Mouse (Mus musculus): ENCODE results near the gene 1700067K01Rik.

1700067K01Rik gene

DNA sequence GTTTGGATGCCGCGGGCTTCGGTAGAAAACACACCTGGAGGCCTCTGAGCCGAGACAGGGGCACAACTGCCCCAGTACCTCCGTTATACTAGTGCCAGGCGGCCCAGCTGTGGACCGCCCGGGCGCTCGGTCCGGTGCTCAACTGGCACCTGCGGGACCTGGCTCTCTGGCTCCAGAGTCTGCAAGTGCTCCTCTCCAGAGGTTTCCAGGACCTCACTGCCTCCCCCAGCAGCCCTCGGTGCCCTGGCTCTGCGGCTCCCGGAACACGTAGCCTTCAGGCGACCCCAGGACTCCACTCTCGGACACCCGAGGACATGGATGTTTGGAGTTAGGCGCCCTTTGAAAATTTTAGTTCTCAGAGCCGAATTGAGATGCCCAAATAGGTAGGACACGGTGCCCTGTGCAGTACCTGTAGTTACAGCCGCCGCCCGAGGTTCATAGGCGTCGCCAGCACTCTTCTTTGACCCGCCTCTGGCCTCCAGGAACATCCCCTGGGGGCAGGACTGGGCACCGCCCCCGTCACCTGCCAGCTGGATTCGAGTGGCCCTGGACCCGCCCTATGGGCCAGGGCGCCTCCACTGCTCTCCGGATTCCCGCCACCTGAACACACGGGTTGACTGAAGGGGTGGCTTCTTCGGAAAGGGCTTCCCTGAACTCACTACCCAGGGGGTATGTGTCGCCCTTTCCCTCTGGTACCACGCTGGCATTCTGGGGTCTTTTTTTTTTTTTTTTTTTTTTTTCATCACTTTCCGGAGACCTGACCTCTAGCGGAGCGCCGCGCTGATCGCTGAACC, 10.6 kb downstream of the 1700067K01Rik start, which contains the start of gene 2210011C24Rik:
2210011C24Rik (minus strand) TSS at position 467 of the 794 bp plus-strand sequence.
- no peak for DNase-seq

DNA sequence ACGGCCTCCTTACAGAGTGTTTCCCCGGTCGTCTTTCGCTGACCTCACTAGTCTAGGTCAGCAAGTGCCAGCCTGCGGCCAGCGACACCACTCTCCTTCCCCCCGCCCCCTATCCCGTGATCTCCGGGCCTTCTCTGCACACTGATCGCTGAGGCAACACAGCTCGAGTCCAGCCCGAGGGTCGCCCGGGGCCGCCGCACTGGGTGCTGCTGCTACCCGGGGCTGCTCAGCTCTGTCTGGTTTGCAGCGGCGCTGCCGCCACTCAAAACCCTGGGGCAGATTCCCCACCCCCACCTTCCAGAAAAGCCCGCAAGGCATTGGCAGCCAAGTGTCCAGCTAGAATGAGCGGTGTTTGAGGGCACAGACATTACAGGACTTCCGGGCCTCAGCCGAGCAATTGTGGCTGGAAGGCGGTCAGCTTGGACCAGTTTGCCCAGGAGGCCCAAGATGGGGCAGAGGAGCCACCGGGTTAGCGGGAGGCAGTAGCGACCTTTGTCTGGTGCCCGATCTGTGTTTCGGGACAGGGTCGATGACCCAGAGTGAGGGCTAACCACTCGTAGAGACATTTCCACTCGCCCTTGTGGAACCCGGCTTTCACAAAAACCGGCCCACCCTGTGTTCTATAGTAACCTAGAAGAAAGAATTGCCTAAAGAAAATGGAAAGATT, 11.3 kb downstream of the 1700067K01Rik start:
- DNase-seq: no peak

DNA sequence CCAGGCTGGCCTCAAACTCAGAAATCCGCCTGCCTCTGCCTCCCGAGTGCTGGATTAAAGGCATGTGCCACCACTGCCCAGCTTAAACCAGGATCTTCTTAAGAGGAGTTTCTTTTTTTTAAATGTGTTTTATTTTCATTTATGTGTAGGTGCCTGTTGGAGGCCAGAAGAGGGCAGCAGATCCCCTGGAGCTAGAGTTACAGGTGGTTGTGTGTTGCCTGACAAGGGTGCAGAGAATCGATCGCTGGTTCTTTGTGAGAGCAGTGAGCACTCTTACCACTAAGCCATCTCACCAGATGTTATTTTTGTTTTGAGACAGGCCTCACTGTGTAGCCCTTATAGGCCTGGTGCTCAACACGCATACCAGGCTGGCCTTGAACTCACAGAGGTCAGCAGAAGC, 14.5 kb downstream of the 1700067K01Rik start:
- no peak for DNase-seq

DNA sequence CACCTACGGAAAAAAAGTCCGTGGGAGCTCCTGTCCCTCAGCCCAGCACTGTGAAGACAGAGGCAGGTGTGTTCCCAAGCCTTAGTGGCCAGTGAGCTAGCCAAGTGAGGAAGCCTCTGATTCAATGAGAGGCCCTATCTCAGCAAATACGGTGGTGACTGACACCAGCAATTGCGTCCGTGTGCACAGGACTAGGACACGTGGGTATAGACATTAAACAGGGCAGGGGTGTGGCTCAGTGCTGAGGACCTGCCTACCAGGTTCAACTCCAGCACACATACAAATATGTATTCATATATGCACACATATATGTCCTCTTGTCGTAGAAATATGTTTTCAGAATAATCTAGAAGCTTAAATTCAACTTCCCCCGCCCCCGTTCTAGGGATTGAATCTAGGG, 18.4 kb downstream of the 1700067K01Rik start:
- no peak for DNase-seq

GRCm38 (mm10) chr8:84021096-84021495, 19.8 kb downstream of the 1700067K01Rik start, which contains the start of gene Palm3:
Gene Palm3, plus strand, starts transcription at chr8:84021471.
- no peak for DNase-seq

DNA sequence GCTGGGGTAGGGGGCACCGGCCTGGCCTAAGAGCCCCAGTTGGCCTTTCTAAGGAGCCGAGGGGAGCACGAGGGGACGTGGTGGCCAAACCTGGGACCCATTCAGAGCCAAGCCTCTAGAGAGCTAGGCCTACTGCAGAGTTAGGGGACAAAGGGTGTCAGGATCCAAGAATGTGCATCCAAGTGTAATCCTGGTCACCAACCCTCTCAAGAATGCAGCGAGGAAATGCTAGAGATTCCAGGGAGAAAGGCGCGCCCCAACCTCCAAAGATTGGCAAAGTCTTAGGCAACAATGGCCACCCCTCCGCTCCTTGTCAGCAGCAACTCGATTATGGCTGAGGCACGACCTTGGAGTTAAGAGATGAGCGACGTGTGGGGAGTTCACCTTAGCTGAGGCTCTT, 20.3 kb downstream of the 1700067K01Rik start:
- DNase-seq: no peak

DNA sequence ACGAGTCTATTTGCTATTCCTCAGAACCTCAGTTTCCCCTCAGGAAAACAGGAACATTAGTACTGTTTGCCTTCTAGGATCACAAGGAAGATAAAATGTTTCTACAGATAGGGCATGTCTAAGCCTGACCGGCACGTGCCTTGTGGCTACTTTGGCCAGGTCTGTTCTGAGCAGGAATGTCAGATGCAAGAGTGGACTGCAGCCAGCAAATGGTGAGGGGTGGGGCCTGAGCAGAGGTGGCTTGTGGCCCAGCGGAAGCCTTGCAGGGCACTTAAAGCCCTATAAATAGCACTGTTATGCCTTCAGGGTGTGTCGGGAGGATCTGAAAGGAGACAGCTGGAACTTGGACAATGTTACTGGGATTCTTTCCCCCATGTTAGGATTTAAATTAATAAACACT, 21.8 kb downstream of the 1700067K01Rik start:
- DNase-seq: no peak

- no peak for DNase-seq
Measured at GRCm38 (mm10) chr8:84023631-84024030, 22.3 kb downstream of the 1700067K01Rik start.

GRCm38 (mm10) chr8:84024171-84024570, 22.9 kb downstream of the 1700067K01Rik start:
- DNase-seq: peak in 1 of 2 experiments; percentile 51

DNA sequence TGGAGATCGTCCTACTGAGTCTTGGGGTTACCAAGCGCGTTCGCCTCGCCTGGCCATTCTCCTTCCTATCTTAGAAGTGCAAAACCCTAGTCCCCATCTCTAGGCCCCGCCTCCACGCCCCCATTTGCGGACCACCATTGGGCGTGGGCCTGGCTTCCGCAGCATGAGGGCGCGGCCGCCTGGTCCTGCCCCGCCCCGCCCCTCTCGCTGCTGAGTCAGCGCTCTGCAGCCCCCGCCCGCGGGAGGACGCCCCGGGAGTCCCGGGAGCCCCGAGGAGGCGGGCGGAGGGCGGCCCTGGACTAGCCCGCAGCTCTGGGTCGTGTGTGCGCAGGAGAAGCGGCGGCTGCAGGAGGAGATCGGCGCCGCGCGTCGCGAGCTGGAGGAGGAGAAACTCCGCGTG, 24.6 kb downstream of the 1700067K01Rik start:
- DNase-seq: no peak

GRCm38 (mm10) chr8:84027449-84027848, 26.1 kb downstream of the 1700067K01Rik start:
- peak in 1 of 2 experiments; percentile 43 for DNase-seq

DNA sequence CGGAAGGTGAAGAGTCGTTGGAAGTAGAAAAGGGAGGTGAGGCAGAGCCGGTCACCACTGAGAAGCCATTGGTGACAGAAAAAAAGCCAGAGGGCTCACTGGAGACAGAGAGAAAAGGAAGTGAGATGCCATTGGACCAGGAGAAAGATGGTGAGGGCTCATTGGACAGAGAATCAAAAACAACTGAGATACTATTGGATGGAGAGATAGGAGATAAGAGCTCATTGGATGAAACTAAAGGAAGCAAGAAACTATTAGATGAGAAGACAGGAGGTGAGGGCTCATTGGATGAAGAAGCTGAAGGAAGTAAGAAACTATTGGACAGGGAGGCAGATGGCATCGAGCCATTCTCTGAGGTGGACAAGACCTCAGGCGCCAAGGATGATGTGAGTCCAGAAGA, 28.0 kb downstream of the 1700067K01Rik start:
- no peak for DNase-seq

DNA sequence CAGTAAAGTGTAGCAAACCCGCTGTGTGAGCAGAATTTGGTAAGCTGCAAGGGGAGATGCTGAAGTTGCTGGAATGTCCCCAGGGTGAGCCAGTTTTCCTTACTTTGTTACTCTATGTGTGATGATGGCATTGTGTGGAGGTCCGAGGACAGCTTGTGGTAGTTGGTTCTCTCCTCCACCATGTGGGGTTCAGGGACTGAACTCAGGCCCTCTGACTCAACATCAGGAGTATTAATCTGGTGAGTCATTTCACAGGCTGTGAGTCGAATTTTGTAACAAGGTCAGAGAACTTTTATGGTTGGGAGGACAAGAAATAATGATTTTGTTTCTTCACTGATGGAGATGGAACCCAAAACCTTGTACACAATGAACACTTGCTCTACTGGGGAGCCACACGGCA, 31.5 kb downstream of the 1700067K01Rik start:
- no peak for DNase-seq

DNA sequence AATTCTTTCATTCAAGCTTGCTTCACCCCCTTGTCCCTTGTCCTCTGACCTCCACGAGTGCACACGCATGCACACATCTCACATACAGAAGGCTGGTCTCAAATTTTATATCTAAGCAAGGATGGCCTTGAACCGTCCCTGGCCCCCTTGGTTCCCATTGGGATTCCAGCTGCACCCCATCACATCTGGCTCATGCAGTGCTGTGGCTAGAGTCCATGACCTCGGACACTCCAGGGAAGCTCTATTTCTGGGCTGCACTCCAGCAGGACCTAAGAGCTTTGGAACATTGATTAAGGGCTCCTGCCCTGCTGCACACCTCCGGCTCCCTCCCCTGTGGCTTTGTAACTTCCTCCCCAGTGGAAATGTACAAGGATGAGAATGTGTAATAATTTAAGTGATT, 36.7 kb downstream of the 1700067K01Rik start:
- DNase-seq: no peak

- DNase-seq: peak; percentile 56 to 77
Measured at GRCm38 (mm10) chr8:84039050-84039449, 37.7 kb downstream of the 1700067K01Rik start.

DNA sequence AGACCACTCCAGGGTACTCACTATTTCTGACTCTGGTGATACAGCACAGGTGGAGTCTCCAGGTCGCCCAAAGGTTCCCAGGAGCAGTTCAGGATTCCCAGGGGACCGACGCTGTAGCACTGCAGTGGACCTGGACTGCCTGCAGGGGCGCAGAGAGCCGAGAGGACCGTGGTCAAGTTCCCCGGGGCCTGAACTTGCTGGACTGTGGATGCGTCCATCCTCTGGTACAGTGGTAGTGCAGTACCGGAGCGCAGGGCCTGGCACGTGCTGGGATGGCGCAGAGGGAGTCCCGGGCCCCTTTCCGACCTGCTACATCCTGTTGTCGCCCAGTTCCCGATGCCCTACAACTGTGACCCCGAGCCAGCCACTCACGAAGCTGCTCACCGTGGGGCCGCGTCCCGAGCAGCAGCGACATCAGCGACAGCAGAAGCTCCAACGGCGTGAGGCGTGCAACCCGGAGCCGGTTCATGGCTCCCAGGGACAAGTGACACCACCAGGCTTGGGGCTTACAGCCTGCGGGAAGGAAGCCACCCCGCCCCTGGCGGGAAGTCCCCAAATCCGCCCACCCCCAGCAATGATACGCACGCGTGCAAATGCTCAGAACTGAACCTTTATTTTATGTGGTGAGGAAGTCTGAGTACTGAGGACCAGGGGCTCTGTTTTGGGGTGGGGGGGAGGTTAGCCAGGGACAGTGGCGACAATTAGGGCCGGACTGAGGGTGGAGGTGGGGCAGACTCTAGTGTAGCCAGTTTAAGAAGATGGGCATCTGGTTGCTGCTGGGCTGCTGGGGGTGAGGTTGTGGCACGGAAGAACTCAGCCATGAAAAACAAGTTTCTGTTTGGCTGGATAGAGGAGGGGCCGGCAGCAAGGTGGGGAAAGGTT, 41.0 kb downstream of the 1700067K01Rik start, which contains the start of gene Il27ra:
Il27ra (minus strand) TSS at position 524 of the 882 bp plus-strand sequence.
- peak; percentile 72 to 75 for DNase-seq

DNA sequence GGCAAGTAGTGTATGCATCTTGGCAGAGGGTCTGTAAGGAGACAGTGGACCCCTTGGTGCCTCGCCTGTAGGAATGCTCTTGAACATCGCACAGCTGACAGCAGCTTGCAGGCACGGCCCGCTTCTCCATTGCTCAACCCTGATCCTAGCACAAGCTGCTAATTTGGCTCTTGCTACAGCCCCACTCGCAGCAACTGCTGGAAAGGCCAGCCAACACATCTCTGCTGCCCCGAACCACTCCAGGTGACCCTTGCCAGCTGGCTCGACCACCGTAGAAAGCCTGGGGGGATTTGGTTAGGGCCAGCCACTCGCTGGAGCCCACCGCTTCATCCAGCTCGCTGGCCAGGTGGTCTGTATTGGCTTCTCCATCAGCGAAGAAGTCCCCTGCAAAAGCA, 41.6 kb downstream of the 1700067K01Rik start:
- DNase-seq: no peak

DNA sequence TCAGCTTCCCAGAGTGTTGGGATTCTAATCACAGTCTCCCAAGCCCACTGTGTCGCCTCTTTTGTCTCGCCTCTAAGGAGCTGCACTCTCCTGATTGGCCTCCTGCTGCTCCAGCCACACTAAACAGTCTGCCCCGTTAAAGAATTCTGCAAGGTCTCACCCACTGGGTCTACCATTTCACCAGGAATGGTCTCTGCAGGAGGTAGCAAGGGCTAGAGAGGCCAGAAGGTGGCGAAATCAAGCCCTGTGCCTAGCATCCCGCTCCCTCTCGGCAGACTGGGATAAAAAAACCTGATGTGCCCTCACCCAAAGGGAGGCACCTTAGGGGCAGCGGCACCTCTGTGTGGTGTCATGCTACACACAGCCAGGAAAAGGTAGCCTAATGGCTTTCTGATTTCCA, 42.8 kb downstream of the 1700067K01Rik start:
- no peak for DNase-seq

- DNase-seq: no peak
Measured at GRCm38 (mm10) chr8:84044900-84045299, 43.6 kb downstream of the 1700067K01Rik start, which contains the start of gene Rln3. Gene Rln3, minus strand, starts transcription at chr8:84045000.

- no peak for DNase-seq
Measured at GRCm38 (mm10) chr8:84046505-84046904, 45.2 kb downstream of the 1700067K01Rik start.

DNA sequence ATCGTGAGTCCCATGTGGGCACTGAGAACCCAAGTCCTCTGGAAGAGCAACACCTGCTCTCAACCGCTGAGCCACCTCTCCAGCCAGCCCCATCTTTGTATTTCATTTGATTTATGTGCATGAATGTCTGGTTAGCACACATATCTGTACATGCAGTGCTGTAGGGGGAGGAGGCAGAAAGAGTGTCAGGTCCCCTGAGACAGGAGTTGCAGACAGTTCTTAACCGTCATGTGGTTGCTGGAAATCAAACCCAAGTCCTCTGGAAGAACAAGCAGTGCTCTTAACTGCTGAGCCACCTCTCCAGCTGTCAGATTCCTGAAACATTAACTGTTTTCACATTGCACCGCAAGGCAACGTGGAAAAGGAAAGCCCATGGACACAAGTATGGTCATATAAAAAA, 46.9 kb downstream of the 1700067K01Rik start:
- no peak for DNase-seq

DNA sequence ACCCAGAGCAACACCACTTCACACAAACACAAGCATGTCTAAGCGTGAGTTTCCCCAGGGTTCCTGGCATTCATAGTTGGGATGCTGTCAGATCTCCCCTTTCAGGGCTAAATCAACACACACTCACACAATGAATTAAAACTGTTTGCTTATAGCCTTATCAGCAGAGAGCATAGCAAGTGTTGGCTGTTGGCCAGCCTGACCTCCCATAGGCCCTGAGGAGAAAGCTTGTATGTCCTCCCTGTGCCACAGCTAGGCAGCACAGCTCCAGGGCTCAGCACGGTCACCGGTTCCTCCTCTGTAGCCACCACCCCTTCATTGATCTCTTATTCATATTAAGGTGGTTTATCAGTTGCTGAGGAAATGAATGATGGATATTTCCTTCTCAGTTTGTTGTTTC, 51.4 kb downstream of the 1700067K01Rik start:
- DNase-seq: no peak

- DNase-seq: no peak
Measured at GRCm38 (mm10) chr8:84053229-84053628, 51.9 kb downstream of the 1700067K01Rik start.

All from spleen, adult 18-20 months (tissue).